Mouse (Mus musculus) hindbrain, postnatal 0 days (tissue): ENCODE results near the gene Igf1r. TPM values are rescaled to one million over a fixed set of nuclear protein-coding genes. Genes with fewer than 3 reads are reported as not detected.
A peak's percentile ranks its signal among the peaks of the same experiment; 100 is the strongest.

Source experiments
- ATAC-seq: fragments of 200-750 bp; cut with Nextera tagmentation; 2 replicates; pipeline ENCODE4 v1.8.0; 2017; ENCODE audit warnings: mild to moderate bottlenecking, moderate TSS enrichment, moderate library complexity
- DNase-seq: peaks from one replicate; pipeline ENCODE4 v3.0.0-alpha.2; 2015; ENCODE audit warnings: low spot score
- H3K27ac ChIP-seq: fragments of 300-500 bp; sonication (generic); 2 replicates; pipeline ENCODE4 v1.5.1; 2014; ENCODE audit warnings: mild to moderate bottlenecking
- H3K27me3 ChIP-seq: fragments of 300-500 bp; sonication (generic); 2 replicates; pipeline ENCODE4 v1.6.1; 2014; ENCODE audit warnings: low read length, mixed read lengths; ENCODE audit not compliant: insufficient read depth
- H3K36me3 ChIP-seq: fragments of 300-500 bp; sonication (generic); 2 replicates; pipeline ENCODE4 v1.6.1; 2014; ENCODE audit warnings: low read length, mixed read lengths; ENCODE audit not compliant: insufficient read depth
- H3K4me1 ChIP-seq: fragments of 300-500 bp; sonication (generic); 2 replicates; pipeline ENCODE4 v1.6.1; 2014; ENCODE audit warnings: antibody characterized with exemption, low read length, mixed read lengths; ENCODE audit not compliant: insufficient read depth
- H3K4me2 ChIP-seq: fragments of 300-500 bp; sonication (generic); 2 replicates; pipeline ENCODE4 v1.6.1; 2014; ENCODE audit warnings: low read depth, mild to moderate bottlenecking, low read length, moderate library complexity, mixed read lengths
- H3K4me3 ChIP-seq: fragments of 300-500 bp; sonication (generic); 2 replicates; pipeline ENCODE4 v1.5.1; 2014; ENCODE audit warnings: low read length
- H3K9ac ChIP-seq: fragments of 300-500 bp; sonication (generic); replicated peaks from 2 replicates; pipeline ENCODE4 v1.6.1; 2014; ENCODE audit warnings: mild to moderate bottlenecking, low read length, moderate library complexity, mixed read lengths
- H3K9me3 ChIP-seq: fragments of 300-500 bp; sonication (generic); 2 replicates; pipeline ENCODE4 v1.6.1; 2016; ENCODE audit warnings: low read length, mixed read lengths
- CTCF ChIP-seq: IDR thresholded peaks from 2 replicates; pipeline ENCODE4 v1.5.1; 2016; ENCODE audit warnings: antibody characterized with exemption, control low read depth, low read depth
- WGBS: fragments of 180-500 bp; shearing (Covaris S2); extraction: QIAGEN DNeasy Blood & Tissue Kit; methylation state at CpG from one replicate; pipeline ENCODE4 v1.1.7; 2014; 5-methylcytosine and 5-hydroxymethylcytosine counted together
- polyA plus RNA-seq: library from polyadenylated mRNA; unstranded; fragments of >200 nt; fragmentation: Nextera tagmentation; extraction: Ambion mirVana; gene quantifications from 2 replicates; pipeline ENCODE4 v1.2.1, GENCODE M21; 2015
- total RNA-seq: library from RNA; depleted of rRNA; stranded (reverse); fragments of >200 nt; gene quantifications from 2 replicates; pipeline ENCODE4 v1.2.3, GENCODE M21; 2014

The Igf1r gene
- total and polyA plus RNA-seq, 2 experiments from 2014 or later: 12.1 to 36.2 TPM

GRCm38 (mm10) chr7:68062849-68063208 is 110.2 kb downstream of the Igf1r start:
- DNase-seq: no peak

GRCm38 (mm10) chr7:68063711-68064110 is 111.1 kb downstream of the Igf1r start:
- Histone ChIP-seq H3K4me1 (no peaks in the 10 kb centered on the region; the same call in 1 of the 2 replicates), H3K4me3 (no peak overlapping the region), H3K27me3 (no peaks in the 10 kb centered on the region), H3K36me3 (no peaks in the 10 kb centered on the region), H3K9ac (no peak overlapping the region), H3K4me2 (no peak overlapping the region), H3K9me3 (no peaks in the 10 kb centered on the region), H3K27ac (no peak overlapping the region)
- no peak for TF ChIP-seq CTCF
- 72% methylated on average over 9 of the region's 9 CpGs for WGBS
- DNase-seq (no peak), ATAC-seq (no peak)

More at GRCm38 (mm10) chr7:68062849-68063208, 110.2 kb downstream of the Igf1r start:
- Histone ChIP-seq H3K27me3 (no peaks in the 10 kb centered on the region), H3K4me2 (no peak overlapping the region), H3K9me3 (no peaks in the 10 kb centered on the region), H3K4me1 (no peaks in the 10 kb centered on the region; the same call in 1 of the 2 replicates), H3K9ac (no peak overlapping the region), H3K27ac (no peak overlapping the region), H3K4me3 (no peak overlapping the region), H3K36me3 (no peaks in the 10 kb centered on the region)
- no peak for TF ChIP-seq CTCF
- ATAC-seq: peak; percentile 55; the same call in 1 of the 2 replicates
- 26% methylated on average over 5 of the region's 5 CpGs for WGBS

GRCm38 (mm10) chr7:68064120-68064519 is 111.5 kb downstream of the Igf1r start:
- Histone ChIP-seq H3K4me3 (no peak overlapping the region), H3K27ac (no peak overlapping the region), H3K9ac (no peak overlapping the region), H3K9me3 (no peaks in the 10 kb centered on the region), H3K4me2 (no peak overlapping the region), H3K36me3 (no peaks in the 10 kb centered on the region), H3K4me1 (no peaks in the 10 kb centered on the region; the same call in 1 of the 2 replicates), H3K27me3 (no peaks in the 10 kb centered on the region)
- no peak for TF ChIP-seq CTCF
- DNase-seq: no peak
- 89% methylated on average over 8 of the region's 8 CpGs for WGBS
- no peak for ATAC-seq

- DNase-seq (no peak), ATAC-seq (no peak)
- H3K27ac ChIP-seq: no peak overlapping the region
- H3K36me3 ChIP-seq: no peaks in the 10 kb centered on the region
- no peaks in the 10 kb centered on the region for H3K9me3 ChIP-seq
- no peaks in the 10 kb centered on the region; the same call in 1 of the 2 replicates for H3K4me1 ChIP-seq
- H3K4me3 ChIP-seq: no peak overlapping the region
- no peak overlapping the region for H3K4me2 ChIP-seq
- H3K9ac ChIP-seq: no peak overlapping the region
- H3K27me3 ChIP-seq: no peaks in the 10 kb centered on the region
- TF ChIP-seq CTCF: no peak
- WGBS: 27% methylated on average over 11 of the region's 11 CpGs
These were observed 112.2 kb downstream of the Igf1r start for GRCm38 (mm10) chr7:68064647-68065362.

- Histone ChIP-seq H3K36me3 (no peaks in the 10 kb centered on the region), H3K4me2 (no peak overlapping the region), H3K4me1 (no peaks in the 10 kb centered on the region; the same call in 1 of the 2 replicates), H3K4me3 (no peak overlapping the region), H3K27me3 (no peaks in the 10 kb centered on the region), H3K27ac (no peak overlapping the region), H3K9ac (no peak overlapping the region), H3K9me3 (no peaks in the 10 kb centered on the region)
- ATAC-seq (no peak), DNase-seq (no peak)
- TF ChIP-seq CTCF: no peak
- WGBS: 75% methylated on average over 6 of the region's 6 CpGs
These were observed 113.3 kb downstream of the Igf1r start for GRCm38 (mm10) chr7:68065904-68066303.

GRCm38 (mm10) chr7:68067321-68067720 is 114.7 kb downstream of the Igf1r start:
- no peaks in the 10 kb centered on the region for H3K9me3 ChIP-seq
- DNase-seq: no peak
- H3K4me2 ChIP-seq: no peak overlapping the region
- H3K4me1 ChIP-seq: no peaks in the 10 kb centered on the region; the same call in 1 of the 2 replicates
- no peaks in the 10 kb centered on the region for H3K27me3 ChIP-seq
- ATAC-seq: no peak
- WGBS: 92% methylated on average over 4 of the region's 4 CpGs
- H3K4me3 ChIP-seq: no peak overlapping the region
- H3K9ac ChIP-seq: no peak overlapping the region
- no peak for TF ChIP-seq CTCF
- no peaks in the 10 kb centered on the region for H3K36me3 ChIP-seq
- no peak overlapping the region for H3K27ac ChIP-seq

- Histone ChIP-seq H3K4me3 (no peak overlapping the region), H3K9ac (no peak overlapping the region), H3K36me3 (no peaks in the 10 kb centered on the region), H3K27me3 (no peaks in the 10 kb centered on the region), H3K4me1 (no peaks in the 10 kb centered on the region; the same call in 1 of the 2 replicates), H3K9me3 (no peaks in the 10 kb centered on the region), H3K27ac (no peak overlapping the region), H3K4me2 (no peak overlapping the region)
- DNase-seq (no peak), ATAC-seq (no peak)
- no peak for TF ChIP-seq CTCF
- WGBS: 61% methylated on average over 7 of the region's 7 CpGs
These were observed 116.7 kb downstream of the Igf1r start for GRCm38 (mm10) chr7:68069324-68069723.
